Mouse (Mus musculus) G1E (cell line): Measurements from ENCODE around the gene Higd1b. TPM values are rescaled to one million over a fixed set of nuclear protein-coding genes. Genes with fewer than 3 reads are reported as not detected.

Experiments
- ATAC-seq: 2 replicates; pipeline ENCODE4 v1.8.0; 2016; ENCODE audit warnings: mild to moderate bottlenecking; ENCODE audit not compliant: insufficient number of reproducible peaks, poor library complexity, low FRiP score, severe bottlenecking; ENCODE audit errors: extremely low read depth
- DNase-seq: peaks from one replicate; pipeline ENCODE4 v3.0.0; 2012; ENCODE audit warnings: low spot score
- H3K27me3 ChIP-seq: 2 replicates; pipeline ENCODE4 v1.6.1; 2012; ENCODE audit warnings: mild to moderate bottlenecking, low read length, inconsistent platforms; ENCODE audit not compliant: insufficient read depth
- H3K36me3 ChIP-seq: replicated peaks from 2 replicates; pipeline ENCODE3; 2012; ENCODE audit warnings: mild to moderate bottlenecking, inconsistent platforms
- H3K4me1 ChIP-seq: 2 replicates; pipeline ENCODE4 v1.6.1; 2012; ENCODE audit warnings: low read depth, low read length, inconsistent platforms, mixed read lengths; ENCODE audit not compliant: insufficient read depth
- H3K4me3 ChIP-seq: 2 replicates; pipeline ENCODE4 v1.5.1; 2012; ENCODE audit warnings: low read depth, mild to moderate bottlenecking, inconsistent platforms, low read length, moderate library complexity, mixed read lengths
- H3K9me3 ChIP-seq: replicated peaks from 2 replicates; pipeline ENCODE4 v1.6.1; 2012; ENCODE audit warnings: inconsistent platforms
- CTCF ChIP-seq: IDR thresholded peaks from 2 replicates; pipeline ENCODE4 v1.5.1; 2012; ENCODE audit warnings: low read depth, low read length, inconsistent platforms, mixed read lengths
- GATA1 ChIP-seq: IDR thresholded peaks from 2 replicates; pipeline ENCODE4 v1.6.1; 2012; ENCODE audit warnings: borderline replicate concordance, low read length, inconsistent platforms, mixed read lengths
- GATA2 ChIP-seq: IDR thresholded peaks from 2 replicates; pipeline ENCODE4 v1.6.1; 2012; ENCODE audit warnings: low read depth, low read length, inconsistent platforms, borderline replicate concordance
- POLR2AphosphoS5 ChIP-seq: IDR thresholded peaks from 2 replicates; pipeline ENCODE4 v1.6.1; 2012; ENCODE audit warnings: low read depth, low read length, inconsistent platforms; ENCODE audit not compliant: insufficient replicate concordance
- TAL1 ChIP-seq: conservative IDR thresholded peaks from 2 replicates; pipeline ENCODE4 v1.6.1; 2012; ENCODE audit warnings: low read depth, low read length, inconsistent platforms, mixed read lengths
- polyA plus RNA-seq: library from polyadenylated mRNA; stranded (reverse); fragments of >175 nt; gene quantifications from 2 replicates; pipeline ENCODE4 v1.2.3, GENCODE M21; 2012
- total RNA-seq, 2 experiments: library from RNA; stranded (forward) in 1 of 2; stranded (reverse) in 1 of 2; fragments of 200-1000 nt in 1 of 2; fragments of >200 nt in 1 of 2; fragmentation: Nextera tagmentation in 1 of 2; gene quantifications; 2 replicates each; pipeline ENCODE4 v1.2.3; 2014 to 2017

The Higd1b gene
- total and polyA plus RNA-seq, 3 experiments, result not detected

DNA sequence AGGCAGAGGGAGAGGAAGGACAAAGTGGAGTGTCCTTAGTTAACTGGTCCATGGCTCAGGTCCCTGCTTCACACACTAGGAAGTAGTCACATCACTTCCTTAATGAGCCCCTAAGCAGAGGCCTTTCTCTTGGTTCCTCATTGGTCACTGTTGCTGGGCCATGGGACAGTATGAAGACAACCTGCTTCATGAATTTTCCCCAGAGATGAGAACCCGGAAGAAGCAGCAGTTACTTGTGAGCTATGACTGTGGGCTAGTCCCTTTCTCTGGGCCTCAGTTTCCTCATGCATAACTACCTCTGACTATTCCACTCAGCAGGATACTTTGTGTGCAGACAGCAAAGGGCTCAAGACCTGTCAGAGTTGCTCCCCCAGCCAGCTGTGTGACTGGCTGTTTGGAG, 1.7 kb downstream of the Higd1b start:
- H3K4me1 ChIP-seq, result no peaks in the 10 kb centered on the region
- H3K27me3 ChIP-seq, result peaks cover 3% of the 10 kb centered on the region; the same call in 1 of the 2 replicates
- TF ChIP-seq POLR2AphosphoS5, result no peak
- TF ChIP-seq GATA2, result no peak
- TF ChIP-seq GATA1, result no peak
- TF ChIP-seq TAL1, result no peak
- no peak for TF ChIP-seq CTCF
- H3K4me3 ChIP-seq, result no peak overlapping the region
- H3K9me3 ChIP-seq, result no peaks in the 10 kb centered on the region
- H3K36me3 ChIP-seq, result peaks cover 72% of the 10 kb centered on the region
- no peak for DNase-seq
- no peak for ATAC-seq

DNA sequence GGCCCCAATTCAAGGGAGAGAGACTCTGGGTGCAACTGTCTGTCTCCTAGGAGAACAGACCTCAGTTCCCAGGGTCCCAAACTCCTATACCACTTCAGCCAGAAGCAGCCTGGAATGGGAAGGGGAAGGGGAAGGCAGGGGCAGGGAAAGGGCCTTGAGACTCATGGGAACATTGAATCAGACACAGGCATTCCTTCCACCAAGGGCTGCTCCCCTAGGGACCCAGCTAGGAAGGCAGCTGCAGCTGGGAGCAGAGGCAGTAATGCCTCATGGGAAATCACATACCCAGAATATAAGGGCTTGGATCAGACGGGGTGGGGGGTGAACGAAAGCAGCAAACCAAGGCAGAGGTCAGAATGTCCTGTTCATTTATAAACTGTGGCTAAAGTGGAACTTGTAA, 2.5 kb downstream of the Higd1b start:
- H3K36me3 ChIP-seq, result peaks cover 80% of the 10 kb centered on the region
- DNase-seq, result no peak
- no peak for ATAC-seq
- H3K4me1 ChIP-seq, result no peaks in the 10 kb centered on the region
- peaks cover under 1% of the 10 kb centered on the region; the same call in 1 of the 2 replicates for H3K27me3 ChIP-seq
- TF ChIP-seq POLR2AphosphoS5 (no peak), CTCF (no peak), GATA2 (no peak), TAL1 (no peak), GATA1 (no peak)
- no peaks in the 10 kb centered on the region for H3K9me3 ChIP-seq
- no peak overlapping the region for H3K4me3 ChIP-seq

GRCm38 (mm10) chr11:102838616-102839150, 3.0 kb downstream of the Higd1b start:
- no peaks in the 10 kb centered on the region for H3K9me3 ChIP-seq
- no peaks in the 10 kb centered on the region for H3K4me1 ChIP-seq
- H3K4me3 ChIP-seq, result no peak overlapping the region
- ATAC-seq (no peak), DNase-seq (no peak)
- TF ChIP-seq GATA2, result no peak
- no peak for TF ChIP-seq TAL1
- no peak for TF ChIP-seq CTCF
- no peak for TF ChIP-seq GATA1
- TF ChIP-seq POLR2AphosphoS5, result no peak
- no peaks in the 10 kb centered on the region for H3K27me3 ChIP-seq
- H3K36me3 ChIP-seq, result peaks cover 85% of the 10 kb centered on the region

DNA sequence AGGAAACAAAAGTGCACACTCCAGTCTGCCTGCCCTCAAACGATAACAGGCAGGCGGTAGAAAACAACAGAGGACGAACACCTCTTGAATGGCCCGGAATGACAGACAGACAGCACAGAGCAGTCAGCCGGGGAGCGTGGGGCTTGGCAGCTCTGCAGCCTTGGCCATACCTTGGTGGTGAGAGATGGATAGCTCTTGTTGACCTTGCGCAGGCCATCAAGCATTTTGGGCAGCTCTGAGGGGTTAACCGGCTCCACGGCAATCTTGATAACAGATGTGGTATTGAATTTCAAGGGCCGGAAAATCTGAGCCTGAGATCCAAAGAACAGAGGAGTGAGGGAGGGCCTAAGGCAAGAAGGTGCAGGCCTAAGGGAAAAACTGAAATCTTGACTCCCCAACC, 10.3 kb downstream of the Higd1b start:
- Histone ChIP-seq H3K4me1 (no peaks in the 10 kb centered on the region; the same call in 1 of the 2 replicates), H3K36me3 (peaks cover 100% of the 10 kb centered on the region), H3K9me3 (no peaks in the 10 kb centered on the region), H3K27me3 (no peaks in the 10 kb centered on the region), H3K4me3 (no peak overlapping the region)
- TF ChIP-seq TAL1 (no peak), POLR2AphosphoS5 (no peak), CTCF (no peak), GATA2 (no peak), GATA1 (no peak)
- no peak for ATAC-seq
- DNase-seq, result no peak

- no peaks in the 10 kb centered on the region for H3K27me3 ChIP-seq
- no peak for ATAC-seq
- H3K9me3 ChIP-seq, result no peaks in the 10 kb centered on the region
- no peaks in the 10 kb centered on the region for H3K4me1 ChIP-seq
- H3K36me3 ChIP-seq, result peaks cover 99% of the 10 kb centered on the region
- TF ChIP-seq POLR2AphosphoS5, result no peak
- TF ChIP-seq GATA2, result no peak
- no peak for TF ChIP-seq CTCF
- TF ChIP-seq TAL1, result no peak
- no peak for TF ChIP-seq GATA1
- DNase-seq, result no peak
- H3K4me3 ChIP-seq, result no peak overlapping the region
These were observed 16.2 kb downstream of the Higd1b start for GRCm38 (mm10) chr11:102851883-102852282.

GRCm38 (mm10) chr11:102853760-102854159, 18.1 kb downstream of the Higd1b start:
- TF ChIP-seq GATA2, result no peak
- TF ChIP-seq TAL1, result no peak
- no peak for TF ChIP-seq POLR2AphosphoS5
- no peak for TF ChIP-seq GATA1
- peak; percentile 33; the same call in 1 of the 2 replicates for TF ChIP-seq CTCF
- Histone ChIP-seq H3K4me1 (no peaks in the 10 kb centered on the region), H3K9me3 (no peaks in the 10 kb centered on the region), H3K4me3 (no peak overlapping the region), H3K36me3 (peaks cover 99% of the 10 kb centered on the region), H3K27me3 (no peaks in the 10 kb centered on the region)
- ATAC-seq, result no peak
- no peak for DNase-seq
